Mouse (Mus musculus): ENCODE results near the gene Rps6kc1.

The Rps6kc1 gene

GRCm38 (mm10) chr1:190763756-190764155 lies 147.8 kb downstream of the Rps6kc1 start:
- in situ Hi-C loops (cut with MboI), result no loop called here

GRCm38 (mm10) chr1:190761786-190762185 lies 149.8 kb downstream of the Rps6kc1 start:
- in situ Hi-C loops (cut with MboI), result no loop called here

DNA sequence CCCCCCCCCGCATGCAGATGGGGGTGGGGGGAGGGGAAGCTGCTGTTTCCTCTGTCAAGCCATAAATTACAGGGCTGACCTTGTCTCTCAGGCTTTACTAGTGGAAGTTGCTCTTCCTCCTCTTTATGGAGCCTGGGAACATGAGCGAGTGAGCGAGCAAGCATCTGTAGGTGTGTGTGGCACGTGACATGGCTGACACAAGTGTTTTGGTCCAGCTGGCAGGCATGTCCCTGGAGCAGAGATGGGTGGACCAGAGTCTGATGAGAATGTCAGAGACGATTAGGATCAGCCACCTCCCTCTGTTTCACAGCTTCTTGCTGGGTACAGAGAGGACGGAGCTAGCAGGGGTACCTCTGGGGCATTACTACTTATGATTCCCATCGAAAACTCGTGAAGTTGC lies 153.7 kb downstream of the Rps6kc1 start:
- in situ Hi-C loops (cut with MboI), result no loop called here

DNA sequence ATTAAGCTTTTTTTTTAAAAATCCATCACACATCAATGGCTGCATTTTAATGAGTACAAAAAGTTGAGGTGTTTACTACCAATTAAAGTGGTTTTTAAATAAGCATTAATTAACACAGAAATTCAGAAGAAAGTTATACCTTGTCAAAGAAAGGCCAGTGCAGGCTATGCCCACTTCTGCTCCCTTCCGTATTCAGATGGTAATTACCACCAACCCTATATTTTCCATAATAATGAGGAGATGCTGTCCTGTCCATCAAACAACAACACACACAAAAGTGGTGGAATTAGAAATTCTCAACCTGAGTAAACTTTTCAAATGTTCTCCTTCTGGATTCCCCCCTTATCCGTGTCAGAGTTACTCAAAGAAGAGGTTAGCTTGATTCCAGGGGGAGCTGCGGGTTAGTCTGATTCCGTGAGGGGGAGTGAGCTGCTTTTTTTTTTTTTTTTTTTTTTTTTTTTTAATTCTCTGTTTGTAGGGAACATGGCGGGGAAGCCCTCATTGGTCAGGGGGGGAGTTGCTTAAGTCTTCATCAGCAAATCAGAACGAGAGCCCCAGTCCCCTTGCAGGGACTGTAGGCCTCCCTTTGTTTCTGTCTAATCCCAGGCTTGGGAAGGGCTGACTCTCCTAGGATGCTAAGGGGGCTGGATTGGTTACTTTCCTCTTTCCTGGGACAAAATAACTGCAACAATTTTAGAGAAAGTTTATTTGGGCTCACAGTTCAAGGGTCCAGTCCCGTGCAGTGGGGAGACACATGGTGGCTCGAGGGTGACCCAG lies 159.6 kb downstream of the Rps6kc1 start:
- in situ Hi-C loops (cut with MboI), result no loop called here

DNA sequence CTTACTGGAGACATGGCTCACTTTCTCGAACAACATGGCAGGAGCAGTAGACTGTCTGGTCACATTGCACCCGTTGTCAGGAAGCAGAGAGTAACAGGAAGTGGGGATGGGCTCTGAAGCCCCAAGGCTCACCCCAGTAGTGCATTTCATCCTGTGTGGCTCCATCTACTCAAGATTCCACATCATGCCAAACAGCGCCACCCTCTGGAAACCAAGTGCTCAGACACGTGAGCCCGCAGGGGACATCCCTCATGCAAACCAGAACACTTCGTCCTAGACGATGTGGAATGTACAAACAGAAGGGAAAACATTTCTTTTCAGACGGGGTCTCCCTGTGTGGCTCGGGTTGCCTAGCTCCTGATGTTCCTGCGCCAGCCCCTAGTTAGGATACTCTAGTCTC lies 162.6 kb downstream of the Rps6kc1 start:
- in situ Hi-C loops (cut with MboI), result no loop called here

DNA sequence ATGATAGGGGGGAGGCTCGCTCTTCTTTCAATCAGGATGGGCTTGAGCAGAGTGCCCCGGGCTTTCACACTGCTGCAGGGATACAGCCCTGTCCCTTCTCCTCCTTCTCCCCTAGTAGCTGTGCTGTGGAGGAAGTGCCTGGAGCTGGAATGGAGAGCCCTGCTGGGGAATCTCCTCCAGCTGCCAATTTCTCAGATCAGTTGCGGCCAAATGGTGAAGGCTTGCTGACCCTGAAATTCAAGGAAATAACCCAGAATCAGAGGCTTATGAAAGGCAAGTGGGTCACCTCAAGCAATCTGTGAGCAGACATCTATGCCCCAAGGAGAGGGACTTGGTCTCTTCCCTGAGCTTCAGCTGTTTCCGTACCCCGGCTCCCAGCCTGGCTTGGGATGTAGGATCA lies 170.1 kb downstream of the Rps6kc1 start:
- in situ Hi-C loops (cut with MboI), result no loop called here

- in situ Hi-C loops (cut with MboI), result no loop called here
These were observed 178.8 kb downstream of the Rps6kc1 start for GRCm38 (mm10) chr1:190732803-190733202.

DNA sequence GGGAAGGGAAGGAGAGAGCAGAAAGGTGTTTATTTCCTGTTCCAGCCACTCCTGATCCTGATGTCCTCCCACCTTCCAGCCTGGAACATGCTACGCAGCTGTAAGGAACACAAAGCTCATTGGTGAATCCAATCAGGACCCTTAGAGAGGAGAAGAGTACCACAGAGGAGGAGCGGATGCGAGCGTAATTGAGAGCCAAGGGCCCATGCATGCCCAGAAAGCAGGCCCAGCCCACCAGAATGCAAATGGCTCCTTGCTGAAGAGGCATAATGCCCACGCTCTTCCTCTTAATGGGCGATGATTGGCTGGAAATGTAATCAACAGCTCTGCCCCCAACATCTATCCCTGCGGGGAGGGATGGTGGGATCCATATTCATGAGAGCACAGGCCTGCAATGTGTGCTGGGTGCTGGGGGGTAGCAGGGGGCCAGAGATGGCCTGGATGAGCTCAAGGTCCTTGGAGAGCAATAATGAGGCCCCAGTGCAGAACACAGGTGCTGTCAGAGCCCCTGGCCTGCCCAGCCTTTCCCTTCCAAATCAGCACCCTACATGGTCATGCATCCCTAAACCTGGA lies 182.0 kb downstream of the Rps6kc1 start:
- in situ Hi-C loops (cut with MboI), result no loop called here

GRCm38 (mm10) chr1:190728111-190728651 lies 183.4 kb downstream of the Rps6kc1 start:
- in situ Hi-C loops (cut with MboI), result no loop called here

GRCm38 (mm10) chr1:190727385-190727784 lies 184.2 kb downstream of the Rps6kc1 start:
- in situ Hi-C loops (cut with MboI), result no loop called here

DNA sequence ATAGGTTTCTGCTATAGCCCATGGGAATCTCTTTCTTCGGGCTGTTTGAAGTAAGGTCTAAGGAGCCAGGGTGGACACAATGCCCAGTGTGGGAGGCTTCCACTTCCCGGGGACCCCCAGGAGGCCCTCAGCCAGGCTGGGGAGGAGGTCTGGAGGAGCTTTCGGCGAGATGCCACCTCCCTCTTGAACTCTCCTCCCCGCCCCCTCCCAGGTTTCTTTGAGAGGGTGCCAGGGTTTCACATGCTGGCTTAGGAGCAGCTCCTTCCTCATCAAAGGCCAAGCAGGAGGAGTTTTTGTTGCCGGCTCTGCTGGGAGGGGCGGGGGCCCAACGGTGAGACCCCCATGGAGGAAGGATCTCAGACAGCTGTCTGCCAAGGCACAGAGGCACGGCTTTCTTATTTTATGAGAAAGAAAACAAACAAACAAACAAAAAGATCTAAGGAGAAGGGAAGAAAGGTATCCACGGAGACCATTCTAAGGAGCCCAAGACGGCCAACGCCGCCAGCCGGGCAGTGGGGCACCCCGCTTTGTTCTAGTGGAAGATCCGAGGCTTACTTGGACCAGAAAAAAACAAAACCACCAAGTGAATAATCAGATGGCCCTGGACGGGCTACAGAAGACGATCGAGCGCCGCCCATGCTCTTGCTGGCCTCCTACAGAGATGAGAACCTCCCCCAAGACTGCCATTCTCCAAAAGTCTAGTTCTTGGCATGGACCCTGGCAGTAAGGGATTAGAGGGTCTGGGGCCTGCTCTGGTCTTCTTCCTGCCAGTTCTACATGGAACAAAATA lies 186.8 kb downstream of the Rps6kc1 start:
- in situ Hi-C loops (cut with MboI), result no loop called here

DNA sequence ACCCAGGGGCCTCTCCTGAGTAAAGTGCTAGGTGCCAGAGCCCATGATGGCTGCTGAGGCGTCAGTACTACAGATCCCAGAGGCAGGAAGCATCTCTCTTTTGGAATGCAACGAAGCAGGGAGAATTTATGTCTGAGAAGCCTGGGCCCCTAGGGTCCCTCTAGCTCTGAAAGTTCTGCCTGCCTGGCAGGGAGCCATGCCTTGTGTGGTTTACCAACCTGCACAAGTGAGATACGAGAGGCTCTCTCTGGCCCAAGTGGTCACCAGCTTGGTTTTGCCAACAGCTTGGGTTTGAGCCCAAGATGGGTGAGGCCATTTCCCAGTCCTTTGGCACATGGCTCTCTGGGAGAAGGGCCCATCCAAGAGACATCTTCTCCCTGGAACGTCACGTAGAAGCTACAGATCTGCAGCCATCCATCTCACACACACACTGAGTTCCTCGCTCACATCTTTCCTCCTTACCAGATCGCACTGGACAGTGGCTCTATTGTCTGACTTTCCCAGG lies 187.6 kb downstream of the Rps6kc1 start:
- in situ Hi-C loops (cut with MboI), result no loop called here

- in situ Hi-C loops (cut with MboI), result no loop called here
These were observed 197.7 kb downstream of the Rps6kc1 start for GRCm38 (mm10) chr1:190713848-190714247.

DNA sequence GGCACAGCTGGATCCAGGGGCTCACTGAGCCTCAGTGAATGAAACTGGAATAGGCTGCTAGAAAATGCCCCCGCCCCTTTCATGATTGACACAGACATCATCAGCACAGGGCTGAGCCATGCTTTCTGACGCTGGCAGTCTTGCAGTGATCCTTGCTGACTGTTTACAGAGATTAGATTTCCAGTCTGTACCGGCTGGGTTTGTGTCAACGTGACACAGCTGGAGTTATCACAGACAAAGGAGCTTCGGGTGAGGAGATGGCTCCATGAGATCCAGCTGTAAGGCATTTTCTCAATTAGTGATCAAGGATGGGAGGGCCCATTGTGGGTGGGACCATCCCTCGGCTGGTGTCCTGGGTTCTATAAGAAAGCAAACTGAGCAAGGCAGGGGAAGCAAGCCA lies 214.0 kb downstream of the Rps6kc1 start:
- in situ Hi-C loops (cut with MboI), result no loop called here

DNA sequence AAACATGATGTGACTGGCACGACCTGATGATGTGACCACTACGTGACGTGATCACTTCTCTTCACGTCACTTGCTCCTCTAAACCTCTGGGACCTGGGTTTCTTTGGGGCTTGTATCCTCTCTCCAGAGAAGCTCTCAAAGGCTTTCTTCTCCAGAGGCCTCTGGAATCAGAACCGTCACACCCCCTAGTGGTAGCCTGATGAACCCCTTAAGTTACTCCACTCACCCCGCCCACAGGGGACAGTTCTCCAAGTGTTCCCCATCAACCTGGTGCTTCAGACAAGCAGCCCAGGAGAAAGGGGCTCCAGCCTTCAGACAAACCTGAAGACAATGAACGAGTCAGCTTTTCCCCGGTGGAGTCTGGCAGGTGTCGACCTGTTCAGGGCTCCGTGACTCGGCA lies 216.0 kb downstream of the Rps6kc1 start:
- in situ Hi-C loops (cut with MboI), result no loop called here

DNA sequence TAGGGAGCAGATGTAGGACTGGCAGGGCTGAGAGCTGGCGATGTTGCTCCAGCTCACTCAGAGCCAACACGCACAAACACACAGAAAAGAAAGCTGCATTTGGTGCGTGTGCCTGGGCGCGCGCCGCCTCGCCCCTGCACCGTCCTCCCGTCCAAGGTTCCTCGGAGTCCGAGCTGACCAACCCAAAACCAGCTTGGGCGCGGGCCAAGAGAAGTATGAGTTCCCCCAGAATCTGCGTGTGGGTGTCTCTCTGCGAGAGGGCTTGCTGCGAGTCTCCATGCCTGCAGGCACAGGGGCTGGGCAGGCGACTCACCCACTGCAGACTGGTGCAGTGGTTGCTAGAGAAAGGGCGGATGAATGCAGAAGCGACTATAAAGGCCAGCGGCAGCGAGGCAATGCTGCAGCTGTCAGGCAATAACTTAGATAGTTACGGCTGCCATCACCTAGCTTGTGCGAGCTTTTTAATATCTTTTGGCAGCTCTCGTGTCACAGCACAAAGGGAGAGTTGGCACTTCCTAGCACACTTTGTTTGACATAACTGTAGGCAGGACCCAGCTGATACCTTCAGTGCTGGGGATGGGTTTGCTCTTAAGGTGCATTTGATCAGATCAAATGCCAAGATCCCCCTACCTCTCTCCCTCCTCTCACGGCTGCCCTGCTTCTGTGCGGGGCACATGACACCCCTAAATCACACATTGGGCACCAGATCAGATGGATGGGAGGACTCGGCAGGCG lies 220.9 kb downstream of the Rps6kc1 start:
- in situ Hi-C loops (cut with MboI), result no loop called here

- in situ Hi-C loops (cut with MboI), result no loop called here
These were observed 228.5 kb downstream of the Rps6kc1 start for GRCm38 (mm10) chr1:190683060-190683459.

DNA sequence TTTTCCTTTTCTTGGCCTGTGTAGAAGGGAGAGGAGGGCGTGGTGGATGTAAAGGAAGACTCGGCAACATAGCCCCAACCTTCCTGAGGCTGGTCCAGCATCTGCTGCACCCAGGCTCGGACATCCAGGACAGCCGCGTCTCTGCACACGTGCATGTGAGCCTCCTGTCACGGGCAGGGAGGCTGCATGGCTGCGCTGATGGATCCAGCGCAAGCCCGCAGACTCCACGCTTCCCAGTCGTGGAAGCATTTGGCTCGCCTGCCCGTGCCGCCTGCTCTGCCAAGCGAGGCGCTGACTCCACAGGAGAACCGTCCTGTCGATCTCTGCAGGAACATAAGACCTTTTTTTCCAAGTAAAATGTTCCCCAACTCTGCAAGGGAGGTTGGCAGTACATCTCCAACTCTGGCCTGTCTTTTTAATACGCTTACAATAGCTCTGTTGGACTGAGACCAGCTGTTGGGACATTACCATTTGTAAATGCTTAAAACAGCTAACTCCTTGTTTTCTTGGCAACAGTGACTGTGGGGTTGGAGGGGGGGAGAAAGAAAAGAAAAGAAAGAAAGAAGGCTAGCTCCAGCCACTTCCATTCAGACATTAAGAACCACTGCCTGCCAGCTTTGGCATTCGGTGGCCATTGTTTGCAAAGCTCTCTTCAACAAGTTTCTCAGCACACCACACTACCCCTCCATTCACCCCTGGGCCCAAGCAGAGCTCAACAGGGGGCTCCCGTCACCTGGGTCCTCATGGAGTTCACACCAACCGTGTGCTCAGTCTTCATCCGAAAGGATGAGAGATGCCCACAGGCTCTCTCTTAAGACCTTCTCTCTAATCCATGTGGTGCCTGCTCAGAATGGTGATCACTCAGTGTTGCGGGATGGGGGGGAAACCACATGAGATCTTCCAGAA lies 229.3 kb downstream of the Rps6kc1 start:
- in situ Hi-C loops (cut with MboI), result no loop called here

- in situ Hi-C loops (cut with MboI), result no loop called here
These were observed 236.1 kb downstream of the Rps6kc1 start for GRCm38 (mm10) chr1:190675455-190675854.

DNA sequence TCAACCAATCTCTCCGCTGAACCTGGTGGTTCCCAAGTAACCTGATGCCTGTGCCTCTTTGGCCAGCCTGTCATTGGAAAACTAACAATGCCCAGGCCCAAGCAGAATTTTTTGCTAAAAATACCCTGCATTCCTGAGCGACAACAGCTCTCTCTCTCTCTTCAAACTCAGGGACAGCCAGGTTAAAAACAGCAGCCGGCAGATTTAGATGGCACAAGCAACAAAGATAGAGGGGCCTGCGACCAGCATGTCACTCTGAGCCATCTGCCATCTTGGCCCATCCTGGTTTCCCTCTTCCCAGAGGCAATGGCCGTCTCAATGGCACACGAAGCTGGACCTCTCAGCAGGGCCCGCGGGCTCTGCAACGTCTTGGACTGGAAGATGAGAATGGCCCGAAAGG lies 242.5 kb downstream of the Rps6kc1 start:
- in situ Hi-C loops (cut with MboI), result no loop called here

DNA sequence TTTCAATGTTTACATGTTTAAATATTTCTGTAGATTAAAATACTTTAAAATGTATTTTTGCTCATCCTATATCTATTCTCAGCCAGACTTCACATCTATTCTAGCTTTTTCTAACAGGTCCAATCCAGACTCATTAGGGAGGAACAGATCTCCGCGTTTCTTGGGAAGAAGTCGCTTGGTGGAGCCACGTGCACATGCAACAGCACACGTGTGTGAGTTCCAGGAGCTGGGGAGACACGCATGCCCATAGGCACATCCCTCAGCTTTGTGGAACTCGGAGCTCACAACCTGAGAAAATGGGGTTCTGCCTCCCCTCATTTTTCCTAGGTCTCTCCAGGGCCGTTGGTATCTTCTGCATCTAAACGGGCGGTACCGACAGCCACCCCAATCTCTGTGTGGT lies 243.7 kb downstream of the Rps6kc1 start:
- in situ Hi-C loops (cut with MboI), result no loop called here

Data from mature B cell (primary cell).